Mouse (Mus musculus) spleen, embryonic (tissue): ENCODE results near the gene Tbcb.

Experiments used
- CTCF ChIA-PET: fragments of 350-600 bp; sonication (Branson Sonifier 250); formaldehyde crosslinking; loops from one replicate; lab custom pipeline; 2022; lab: Charles Lee

Gene Tbcb

GRCm38 (mm10) chr7:30194884-30195283, 37.2 kb downstream of the Tbcb start:
- CTCF ChIA-PET, result interaction anchor here (0.6 to 1.0 kb wide), 4 partner anchors 10 to 210 kb away, joined by 3 to 5 read pairs (median 3); no protein-coding TSS in a partner anchor

- CTCF ChIA-PET, result interaction anchor here (0.6 to 1.0 kb wide), 6 partner anchors 10 to 569 kb away, joined by 3 to 10 read pairs (median 7); partner anchors contain the start of gene Cox7a1
These were observed 37.8 kb downstream of the Tbcb start for GRCm38 (mm10) chr7:30194101-30194831.

- CTCF ChIA-PET, result interaction anchor here (0.6 to 0.7 kb wide), 3 partner anchors 9 to 569 kb away, joined by 9 to 10 read pairs (median 9); partner anchors contain the start of gene Cox7a1
These were observed 38.4 kb downstream of the Tbcb start for GRCm38 (mm10) chr7:30193581-30194100.

GRCm38 (mm10) chr7:30193013-30193412, 39.1 kb downstream of the Tbcb start:
- CTCF ChIA-PET, result no interaction called here

GRCm38 (mm10) chr7:30192088-30192487, 40.0 kb downstream of the Tbcb start:
- CTCF ChIA-PET, result no interaction called here

- CTCF ChIA-PET, result interaction anchor here (0.7 kb wide), 1 partner anchor 159 kb away, joined by 12 read pairs; no protein-coding TSS in a partner anchor
These were observed 43.0 kb downstream of the Tbcb start for GRCm38 (mm10) chr7:30189116-30189491.

GRCm38 (mm10) chr7:30188344-30189115, 43.5 kb downstream of the Tbcb start:
- CTCF ChIA-PET, result no interaction called here

GRCm38 (mm10) chr7:30184641-30185348, 47.3 kb downstream of the Tbcb start:
- CTCF ChIA-PET, result interaction anchor here (0.6 kb wide), 1 partner anchor 9 kb away, joined by 9 read pairs; no protein-coding TSS in a partner anchor

- CTCF ChIA-PET, result interaction anchor here (0.6 to 2.4 kb wide), 4 partner anchors 10 to 390 kb away, joined by 3 to 12 read pairs (median 8); no protein-coding TSS in a partner anchor
These were observed 48.2 kb downstream of the Tbcb start, which contains the start of gene Cox7a1 for GRCm38 (mm10) chr7:30183879-30184289. Cox7a1 (plus strand) TSS chr7:30184144.

GRCm38 (mm10) chr7:30183189-30183588, 48.9 kb downstream of the Tbcb start:
- CTCF ChIA-PET, result interaction anchor here (0.7 to 2.4 kb wide), 5 partner anchors 15 to 391 kb away, joined by 3 to 12 read pairs (median 4); partner anchors contain the start of gene Capns1

GRCm38 (mm10) chr7:30181929-30182328, 50.1 kb downstream of the Tbcb start:
- CTCF ChIA-PET, result interaction anchor here (0.6 to 2.4 kb wide), 4 partner anchors 17 to 54 kb away, joined by 3 to 7 read pairs (median 4); partner anchors contain the start of gene Capns1

GRCm38 (mm10) chr7:30181308-30181707, 50.8 kb downstream of the Tbcb start:
- CTCF ChIA-PET, result no interaction called here

GRCm38 (mm10) chr7:30178256-30178655, 53.8 kb downstream of the Tbcb start:
- CTCF ChIA-PET, result no interaction called here

- CTCF ChIA-PET, result interaction anchor here (0.6 kb wide), 2 partner anchors 17 to 157 kb away, joined by 3 to 9 read pairs; no protein-coding TSS in a partner anchor
These were observed 55.6 kb downstream of the Tbcb start for GRCm38 (mm10) chr7:30176474-30176873.
